Mouse (Mus musculus) stomach, embryonic 16.5 days (tissue): ENCODE data around the gene Gm8298. TPM values are rescaled to one million over a fixed set of nuclear protein-coding genes. Genes with fewer than 3 reads are reported as not detected.
"Not testable (repeated sequence)": the region's sequence is repeated elsewhere in the genome, so short reads cannot be mapped to it uniquely, and the experiment has no call there.

ENCODE experiments used
- ATAC-seq: fragments of 200-750 bp; cut with Nextera tagmentation; 2 replicates; pipeline ENCODE4 v1.8.0; 2017; ENCODE audit warnings: moderate number of reproducible peaks, moderate TSS enrichment; ENCODE audit not compliant: insufficient read depth, low FRiP score
- H3K27ac ChIP-seq: fragments of 300-500 bp; sonication (generic); 2 replicates; pipeline ENCODE4 v1.5.1; 2014; ENCODE audit warnings: low read length
- H3K27me3 ChIP-seq: fragments of 300-500 bp; sonication (generic); 2 replicates; pipeline ENCODE4 v1.6.1; 2014; ENCODE audit warnings: low read length, control low read depth, mixed read lengths; ENCODE audit not compliant: control insufficient read depth, insufficient read depth
- H3K36me3 ChIP-seq: fragments of 300-500 bp; sonication (generic); 2 replicates; pipeline ENCODE4 v1.6.1; 2014; ENCODE audit warnings: low read length; ENCODE audit not compliant: control insufficient read depth, insufficient read depth
- H3K4me1 ChIP-seq: fragments of 300-500 bp; sonication (generic); 2 replicates; pipeline ENCODE4 v1.6.1; 2014; ENCODE audit warnings: low read length, control low read depth, mixed read lengths; ENCODE audit not compliant: control insufficient read depth, insufficient read depth
- H3K4me2 ChIP-seq: fragments of 300-500 bp; sonication (generic); 2 replicates; pipeline ENCODE4 v1.6.1; 2014; ENCODE audit warnings: low read depth, low read length, mixed read lengths
- H3K4me3 ChIP-seq: fragments of 300-500 bp; sonication (generic); replicated peaks from 2 replicates; pipeline ENCODE4 v1.5.1; 2014; ENCODE audit warnings: mild to moderate bottlenecking, low read length
- H3K9ac ChIP-seq: fragments of 300-500 bp; sonication (generic); 2 replicates; pipeline ENCODE4 v1.6.1; 2014; ENCODE audit warnings: low read length
- H3K9me3 ChIP-seq: fragments of 300-500 bp; sonication (generic); replicated peaks from 2 replicates; pipeline ENCODE4 v1.6.1; 2016; ENCODE audit warnings: low read length, control low read depth; ENCODE audit not compliant: control insufficient read depth
- WGBS: fragments of 180-500 bp; shearing (Covaris S2); extraction: QIAGEN DNeasy Blood & Tissue Kit; methylation state at CpG from one replicate; pipeline ENCODE4 v1.1.7; 2014; 5-methylcytosine and 5-hydroxymethylcytosine counted together
- polyA plus RNA-seq: library from polyadenylated mRNA; unstranded; fragments of >200 nt; fragmentation: Nextera tagmentation; extraction: Ambion mirVana; gene quantifications from 2 replicates; pipeline ENCODE4 v1.2.1, GENCODE M21; 2015

Gm8298 gene
- not detected in 2 replicates for polyA plus RNA-seq

GRCm38 (mm10) chr3:59860751-59861150 lies at the start of gene Gm8298:
Gm8298 (plus strand) TSS chr3:59861051.
- Histone ChIP-seq H3K4me2 (no peak within 1 kb of the TSS), H3K4me1 (no peaks in the 10 kb centered on the region), H3K36me3 (no peaks in the 10 kb centered on the region), H3K27me3 (no peaks in the 10 kb centered on the region), H3K9ac (no peak within 1 kb of the TSS), H3K9me3 (no peaks in the 10 kb centered on the region), H3K27ac (no peak within 1 kb of the TSS), H3K4me3 (no peak within 1 kb of the TSS)
- WGBS, result 91% methylated on average over 2 of the region's 2 CpGs
- no peak for ATAC-seq

GRCm38 (mm10) chr3:59813169-59813568 lies 47.7 kb upstream of the Gm8298 start:
- H3K4me1 ChIP-seq, result no peaks in the 10 kb centered on the region
- no peaks in the 10 kb centered on the region for H3K27me3 ChIP-seq
- H3K4me3 ChIP-seq, result no peak overlapping the region
- no peak overlapping the region for H3K27ac ChIP-seq
- H3K9ac ChIP-seq, result no peak overlapping the region
- H3K9me3 ChIP-seq, result no peaks in the 10 kb centered on the region
- H3K4me2 ChIP-seq, result no peak overlapping the region
- no peak for ATAC-seq
- no peaks in the 10 kb centered on the region for H3K36me3 ChIP-seq

- ATAC-seq, result no peak
- H3K27me3 ChIP-seq, result no peaks in the 10 kb centered on the region
- H3K4me1 ChIP-seq, result no peaks in the 10 kb centered on the region
- no peak overlapping the region for H3K27ac ChIP-seq
- no peak overlapping the region for H3K9ac ChIP-seq
- H3K4me2 ChIP-seq, result no peak overlapping the region
- H3K36me3 ChIP-seq, result no peaks in the 10 kb centered on the region
- no peak overlapping the region for H3K4me3 ChIP-seq
- WGBS, result 14% methylated on average over 2 of the region's 2 CpGs
- H3K9me3 ChIP-seq, result no peaks in the 10 kb centered on the region
Observed at GRCm38 (mm10) chr3:59870765-59871164, 9.9 kb downstream of the Gm8298 start.

- H3K4me1 ChIP-seq, ATAC-seq: not testable (repeated sequence)
- WGBS, result 53% methylated on average over 1 of the region's 1 CpGs
Observed at GRCm38 (mm10) chr3:59877601-59878000, 16.8 kb downstream of the Gm8298 start.

GRCm38 (mm10) chr3:59879801-59880554 lies 19.1 kb downstream of the Gm8298 start:
- not testable (repeated sequence) for H3K4me1 ChIP-seq, H3K4me3 ChIP-seq, H3K9me3 ChIP-seq, H3K27ac ChIP-seq, H3K36me3 ChIP-seq, H3K4me2 ChIP-seq, ATAC-seq, H3K27me3 ChIP-seq, H3K9ac ChIP-seq
- WGBS, result 77% methylated on average over 7 of the region's 7 CpGs

More at GRCm38 (mm10) chr3:59877601-59878000, 16.8 kb downstream of the Gm8298 start:
- H3K36me3 ChIP-seq, H3K4me3 ChIP-seq, H3K9ac ChIP-seq, H3K4me2 ChIP-seq, H3K27me3 ChIP-seq, H3K27ac ChIP-seq, H3K9me3 ChIP-seq: not testable (repeated sequence)

GRCm38 (mm10) chr3:59893276-59893675 lies 32.4 kb downstream of the Gm8298 start:
- no peaks in the 10 kb centered on the region for H3K27me3 ChIP-seq
- no peaks in the 10 kb centered on the region for H3K36me3 ChIP-seq
- H3K4me2 ChIP-seq, result no peak overlapping the region
- ATAC-seq, result no peak
- H3K9me3 ChIP-seq, result no peaks in the 10 kb centered on the region
- H3K9ac ChIP-seq, result no peak overlapping the region
- 61% methylated on average over 2 of the region's 2 CpGs for WGBS
- no peak overlapping the region for H3K27ac ChIP-seq
- no peak overlapping the region for H3K4me3 ChIP-seq
- H3K4me1 ChIP-seq, result no peaks in the 10 kb centered on the region

- no peak for ATAC-seq
- H3K27ac ChIP-seq, result no peak within 1 kb of the TSS
- H3K36me3 ChIP-seq, result no peaks in the 10 kb centered on the region
- no peaks in the 10 kb centered on the region for H3K9me3 ChIP-seq
- H3K27me3 ChIP-seq, result no peaks in the 10 kb centered on the region
- no peak within 1 kb of the TSS for H3K4me3 ChIP-seq
- H3K4me2 ChIP-seq, result no peak within 1 kb of the TSS
- no peaks in the 10 kb centered on the region for H3K4me1 ChIP-seq
- 83% methylated on average over 2 of the region's 2 CpGs for WGBS
- H3K9ac ChIP-seq, result no peak within 1 kb of the TSS
Observed at GRCm38 (mm10) chr3:59924914-59925313, 64.1 kb downstream of the Gm8298 start, which contains the start of gene C130079G13Rik. C130079G13Rik (plus strand) TSS chr3:59925214.

Other genes starting within 250 kb of the Gm8298 start
- not detected in 2 replicates for gene Gm5538, start 131.3 kb upstream of the Gm8298 start, polyA plus RNA-seq
- gene C130079G13Rik, start 64.2 kb downstream of the Gm8298 start, polyA plus RNA-seq, result 0.10 and 0.15 TPM in 2 replicates
- gene Aadacl2, start 145.7 kb downstream of the Gm8298 start, polyA plus RNA-seq, result 1.4 and 3.0 TPM in 2 replicates
- gene Aadac, start 164.7 kb downstream of the Gm8298 start, polyA plus RNA-seq, result 48.1 and 58.0 TPM in 2 replicates
- gene Sucnr1, start 220.8 kb downstream of the Gm8298 start, polyA plus RNA-seq, result 0.42 and 1.3 TPM in 2 replicates